Mouse (Mus musculus): Measurements from ENCODE around the gene Stx7. TPM values are rescaled to one million over a fixed set of nuclear protein-coding genes. Genes with fewer than 3 reads are reported as not detected.
"Not testable (repeated sequence)": the region's sequence is repeated elsewhere in the genome, so short reads cannot be mapped to it uniquely, and the experiment has no call there.

Stx7 gene
- total RNA-seq (2021), result 100 to 1,000 TPM; 136 to 139 TPM
- long read RNA-seq, experiment 1, transcript Stx7-205 (10 exons, 3,435 nt), result major isoform, 232 of 261 reads
- long read RNA-seq, experiment 1, partial matches to known transcripts, result 4 of 261 reads
- long read RNA-seq, experiment 1, other reads (novel, unspliced or antisense), result 23 of 261 reads
- long read RNA-seq, experiment 2, transcript Stx7-205 (10 exons, 3,435 nt), result major isoform, 146 of 168 reads
- long read RNA-seq, experiment 2, partial matches to known transcripts, result 8 of 168 reads
- long read RNA-seq, experiment 2, other reads (novel, unspliced or antisense), result 11 of 168 reads

DNA sequence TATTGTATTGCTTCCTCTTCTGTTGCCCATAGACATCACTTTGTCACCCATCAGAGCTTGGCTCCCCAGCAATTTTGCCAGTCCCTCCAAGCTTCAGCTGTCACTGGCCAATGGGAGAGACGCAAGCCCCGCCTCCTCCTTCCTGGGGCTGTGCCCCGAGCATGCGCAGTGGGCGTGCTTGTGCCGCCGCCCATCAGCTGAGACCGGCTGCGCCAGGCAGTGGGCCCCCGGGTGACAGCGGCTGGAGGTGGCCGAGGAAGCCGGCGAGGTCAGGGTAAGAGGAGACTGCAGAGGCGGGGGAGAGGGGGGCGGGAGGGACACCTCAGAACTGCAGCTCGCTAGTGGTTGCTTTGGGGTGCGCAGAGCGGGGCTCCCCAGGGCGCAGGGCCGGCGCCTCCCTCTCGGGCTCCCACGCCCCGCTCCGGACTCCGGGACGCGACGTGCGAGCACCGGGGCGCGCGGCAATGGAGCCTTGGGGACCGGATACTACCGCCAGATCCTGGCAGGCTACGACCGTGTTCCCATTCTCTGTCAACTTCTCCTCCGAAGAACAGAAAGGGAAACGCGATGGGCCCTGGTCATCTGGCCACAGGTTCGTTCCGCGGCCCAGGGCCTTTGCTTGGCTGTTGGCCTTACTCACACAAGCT, at the start of gene Stx7:
Stx7 (plus strand) TSS at position 168 of the 647 bp plus-strand sequence.
- peak; percentile 90 to 94 for DNase-seq (ENCODE audit: low spot score in 2 of 2)

- not testable (repeated sequence) for DNase-seq (ENCODE audit: low spot score in 2 of 2)
Observed at GRCm38 (mm10) chr10:24101812-24102211, 47.3 kb upstream of the Stx7 start, which contains the start of gene Taar8c. TSS of gene Taar8c (minus strand) at chr10:24101912.

DNA sequence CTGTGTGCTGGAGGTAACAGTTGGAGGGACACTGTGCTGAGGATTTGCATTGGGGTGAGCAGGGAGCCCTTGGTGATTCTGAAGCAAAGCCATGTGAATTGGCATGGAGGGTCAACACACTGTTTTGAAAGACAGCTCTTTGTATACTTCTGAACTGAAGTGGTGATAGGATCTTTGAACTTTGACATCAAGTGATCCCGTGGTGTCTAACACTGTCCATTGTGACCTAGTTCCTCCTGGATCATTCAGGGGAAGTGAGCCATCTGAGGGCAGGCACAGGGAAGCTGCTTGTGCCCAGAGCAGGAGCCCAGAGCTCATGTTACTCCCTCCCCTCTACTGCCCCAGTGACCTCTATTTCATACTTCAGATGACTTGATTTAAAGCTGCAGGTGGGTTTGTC, 45.8 kb upstream of the Stx7 start:
- not testable (repeated sequence) for DNase-seq (ENCODE audit: low spot score in 2 of 2)

DNA sequence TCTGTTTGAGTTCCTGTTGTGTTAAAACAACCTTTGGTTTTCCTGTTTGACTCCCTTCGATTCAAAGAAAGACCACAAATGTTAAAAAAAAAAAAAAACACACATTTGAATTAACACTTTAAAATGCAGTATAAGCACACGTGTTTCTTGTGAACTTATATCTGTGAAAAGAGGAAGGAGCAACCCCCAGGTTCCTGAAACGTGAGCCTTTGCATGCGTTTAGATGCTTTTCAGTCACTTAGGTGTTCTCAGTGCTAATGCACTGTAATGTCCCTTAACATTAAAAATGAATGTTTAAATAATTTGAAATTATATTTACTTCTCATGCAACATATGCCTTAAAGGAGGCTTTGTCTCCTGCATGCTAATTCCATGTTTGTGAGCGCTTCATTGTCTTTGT, 41.4 kb upstream of the Stx7 start:
- no peak for DNase-seq (ENCODE audit: low spot score in 2 of 2)

DNA sequence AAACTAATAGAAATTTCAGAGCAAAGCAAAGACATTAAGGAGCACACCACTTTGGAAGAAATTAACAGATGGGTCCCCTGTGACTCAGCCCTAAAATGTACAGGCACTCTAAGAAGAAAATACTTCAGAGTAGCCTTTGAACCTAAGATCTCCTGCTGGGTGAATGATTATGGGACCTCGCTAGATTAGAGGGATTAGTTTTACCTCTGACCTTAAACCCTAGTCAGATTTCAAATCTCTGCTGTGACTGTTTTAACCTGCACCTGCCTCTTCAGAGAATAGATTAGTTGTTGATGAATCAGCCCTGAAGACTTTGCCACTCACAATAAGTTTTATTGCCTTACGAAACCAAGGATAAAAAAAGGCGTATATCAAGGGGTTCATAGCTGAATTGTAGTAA, 40.9 kb upstream of the Stx7 start:
- no peak for DNase-seq (ENCODE audit: low spot score in 2 of 2)

GRCm38 (mm10) chr10:24109434-24109833, 39.7 kb upstream of the Stx7 start, which contains the start of gene Taar9:
TSS of gene Taar9 (minus strand) at chr10:24109534.
- DNase-seq (ENCODE audit: low spot score in 2 of 2), result not testable (repeated sequence)

DNA sequence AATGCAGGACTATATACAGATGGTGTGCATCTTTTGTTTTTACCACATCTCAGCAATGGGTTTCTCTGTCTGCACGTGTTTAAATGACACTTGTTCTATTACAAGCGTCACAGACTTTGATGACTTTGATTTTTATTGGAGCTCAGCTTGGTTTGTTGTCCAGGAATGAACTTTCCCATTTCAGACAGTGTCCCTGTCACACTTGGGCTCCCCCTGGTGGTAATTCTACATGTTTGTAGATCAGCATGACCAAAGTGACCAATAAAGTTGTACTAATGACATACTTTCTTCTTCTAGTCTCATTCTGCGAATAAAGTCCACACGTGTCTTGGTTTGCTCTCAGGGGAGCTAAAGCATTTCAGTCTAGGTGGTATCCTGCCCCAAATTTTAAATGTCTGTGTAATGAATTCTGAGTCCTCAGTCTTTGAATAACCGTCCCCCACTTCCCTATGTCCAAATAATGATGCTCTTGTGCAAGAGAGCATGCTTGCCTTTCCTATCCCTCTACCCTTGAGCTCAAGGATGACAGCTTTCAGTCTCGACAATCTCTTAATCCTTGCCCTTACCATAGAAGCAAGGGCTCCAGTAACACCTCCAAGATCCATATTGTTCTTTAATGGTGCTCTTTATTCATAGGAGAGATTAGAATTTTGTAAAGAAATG, 37.9 kb upstream of the Stx7 start:
- peak; percentile 38 to 60 for DNase-seq (ENCODE audit: low spot score in 2 of 2)

- peak; percentile 46 to 60 for DNase-seq (ENCODE audit: low spot score in 2 of 2)
Observed at GRCm38 (mm10) chr10:24131451-24132262, 17.4 kb upstream of the Stx7 start.

GRCm38 (mm10) chr10:24132273-24132672, 16.8 kb upstream of the Stx7 start:
- DNase-seq (ENCODE audit: low spot score in 2 of 2), result no peak

DNA sequence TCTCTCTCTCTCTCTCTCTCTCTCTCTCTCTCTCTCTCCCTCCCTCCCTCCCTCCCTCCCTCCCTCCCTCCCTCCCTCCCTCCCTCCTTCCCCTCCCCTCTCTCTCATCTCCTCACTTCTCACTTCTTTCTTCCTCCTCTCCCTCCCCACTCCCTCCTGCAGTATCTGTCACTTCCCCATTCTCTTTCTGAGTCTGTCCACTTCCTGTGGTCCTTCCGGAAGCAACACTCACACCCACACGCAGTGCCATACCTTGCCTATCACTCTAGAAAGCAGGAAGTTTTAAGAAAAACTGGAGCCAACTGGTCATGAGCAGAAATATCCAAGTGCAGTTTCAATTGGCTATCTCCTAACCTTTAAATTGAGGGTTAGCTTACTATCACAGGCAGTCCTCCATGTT, 16.0 kb upstream of the Stx7 start:
- DNase-seq (ENCODE audit: low spot score in 2 of 2), result no peak

- no peak for DNase-seq (ENCODE audit: low spot score in 2 of 2)
Observed at GRCm38 (mm10) chr10:24134071-24134645, 14.9 kb upstream of the Stx7 start.

- DNase-seq (ENCODE audit: low spot score in 2 of 2), result no peak
Observed at GRCm38 (mm10) chr10:24138623-24139261, 10.4 kb upstream of the Stx7 start.

- no peak for DNase-seq (ENCODE audit: low spot score in 2 of 2)
Observed at GRCm38 (mm10) chr10:24142735-24143134, 6.4 kb upstream of the Stx7 start.

DNA sequence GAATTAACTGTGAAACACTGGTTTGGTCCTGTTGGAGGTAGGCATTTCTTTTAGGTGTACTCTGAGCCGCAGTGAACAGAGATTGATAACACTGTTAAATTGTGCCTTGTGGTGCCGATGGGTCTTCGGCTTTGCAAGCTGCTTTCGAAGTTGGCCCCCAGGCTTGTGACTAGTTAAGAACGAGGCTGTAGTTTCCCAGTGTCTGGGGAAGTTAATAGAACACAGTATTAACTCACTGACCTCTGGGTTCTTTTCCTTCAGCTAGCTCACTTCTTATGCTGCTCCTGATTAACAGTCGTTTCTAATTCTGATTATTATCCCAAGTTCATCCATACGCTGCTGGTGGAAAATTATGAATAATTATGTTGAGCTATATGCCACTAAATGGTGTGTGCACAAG, 984 bp downstream of the Stx7 start:
- no peak for DNase-seq (ENCODE audit: low spot score in 2 of 2)

DNA sequence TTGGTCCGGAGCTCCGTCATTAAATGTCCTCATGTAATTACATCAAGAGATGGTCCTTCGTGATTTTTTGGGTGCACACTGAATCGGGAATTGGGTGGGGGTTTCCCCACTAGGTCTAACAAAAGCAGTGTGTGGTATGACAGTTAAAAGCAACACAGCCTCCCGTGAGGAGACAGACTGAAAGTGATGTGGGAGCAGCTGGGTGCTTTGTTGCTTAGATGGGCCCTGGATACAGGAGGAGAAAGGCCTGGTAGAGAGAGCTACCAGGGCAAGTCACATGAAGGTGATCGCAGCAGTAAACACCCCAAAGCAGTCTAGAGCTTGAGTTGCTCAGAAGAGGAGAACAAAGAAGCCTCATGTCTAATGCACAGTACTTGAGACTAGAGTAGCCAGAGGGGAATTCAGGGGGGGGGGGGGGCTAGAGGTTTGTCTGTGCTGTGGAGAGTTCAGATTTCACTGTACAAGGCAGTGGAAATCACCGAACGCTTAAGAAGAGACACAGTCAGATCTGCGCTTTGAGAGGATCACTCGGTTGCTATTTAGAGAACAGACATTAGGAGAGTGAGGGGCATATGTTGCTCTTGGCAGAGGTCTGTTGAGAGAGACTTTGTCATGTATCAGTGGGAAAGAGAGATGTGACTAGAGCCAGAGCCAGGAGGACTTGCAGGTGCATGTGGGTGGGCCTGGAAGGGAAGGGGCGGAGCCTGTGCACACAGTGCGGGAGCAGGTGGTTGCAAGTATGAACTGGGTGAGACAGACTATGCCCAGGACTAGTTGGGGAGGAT, 9.6 kb downstream of the Stx7 start:
- no peak for DNase-seq (ENCODE audit: low spot score in 2 of 2)

GRCm38 (mm10) chr10:24159575-24159974, 10.5 kb downstream of the Stx7 start:
- no peak for DNase-seq (ENCODE audit: low spot score in 2 of 2)

DNA sequence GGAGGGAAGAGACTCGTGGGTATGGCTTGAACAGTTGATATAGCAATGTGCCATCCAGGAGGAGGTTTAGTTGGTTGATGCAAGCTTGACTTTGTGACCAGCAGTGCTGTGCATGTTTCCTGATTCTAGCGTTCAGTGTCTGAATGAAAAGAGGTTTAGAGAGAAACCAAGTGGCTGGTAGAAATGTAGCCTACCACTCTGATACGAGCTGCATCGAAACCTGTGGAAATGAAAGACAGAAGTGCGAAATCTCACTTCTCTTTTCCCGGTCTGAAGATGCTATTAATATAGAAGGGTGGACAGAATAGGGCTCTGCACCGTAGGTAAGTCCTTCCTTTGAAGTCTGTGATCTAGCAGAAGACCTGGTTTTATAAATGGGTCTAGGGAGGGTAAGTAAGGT, 11.2 kb downstream of the Stx7 start:
- no peak for DNase-seq (ENCODE audit: low spot score in 2 of 2)

- no peak for DNase-seq (ENCODE audit: low spot score in 2 of 2)
Observed at GRCm38 (mm10) chr10:24164137-24164908, 15.2 kb downstream of the Stx7 start.

DNA sequence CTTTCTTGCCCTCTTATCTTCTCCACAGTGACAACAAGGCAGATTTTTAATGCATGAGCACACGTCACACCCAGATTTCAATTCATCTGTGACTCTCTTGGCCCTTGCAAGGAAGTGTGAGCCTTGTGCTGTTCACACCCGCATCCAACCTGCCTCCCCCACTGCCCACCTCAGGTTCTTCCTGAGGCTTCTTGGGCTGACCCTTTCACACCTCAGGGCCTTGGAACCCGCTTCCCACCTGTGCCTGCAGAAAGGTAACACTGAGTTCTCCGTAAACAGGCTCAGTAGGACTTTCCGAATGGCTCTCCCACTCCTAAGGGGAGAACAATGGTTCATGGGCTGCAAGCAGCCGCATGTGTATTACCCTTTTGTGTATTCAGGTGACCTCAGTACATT, 15.8 kb downstream of the Stx7 start:
- DNase-seq (ENCODE audit: low spot score in 2 of 2), result no peak

Measured in left cerebral cortex, adult 18-20 months (tissue).